Mouse (Mus musculus) forelimb bud, embryonic 11.5 days (tissue): ENCODE measurements at regions not wholly inside any gene's neighbourhood (a gene's known extent, or its start where the extent isn't known, plus 50 kb on each side); places are given as distances from the start of the nearest gene placed in this dataset.

Experiments used
- DNase-seq: peaks from one replicate; pipeline ENCODE4 v3.0.0-alpha.2; 2012; ENCODE audit warnings: low read depth, low spot score

GRCm38 (mm10) chr2:180389013-180389412 is 54.5 kb upstream of the Gata5 start:
- no peak for DNase-seq

- no peak for DNase-seq
Observed at GRCm38 (mm10) chr2:180388122-180388521, 53.6 kb upstream of the Gata5 start.

- no peak for DNase-seq
Observed at GRCm38 (mm10) chr2:180387305-180387704, 52.8 kb upstream of the Gata5 start.

GRCm38 (mm10) chr2:180385967-180386688 is 51.6 kb upstream of the Gata5 start:
- DNase-seq: peak; percentile 27

- DNase-seq: peak; percentile 10
Observed at GRCm38 (mm10) chr2:180385231-180385895, 50.9 kb upstream of the Gata5 start.
